Mouse (Mus musculus) A20 (cell line): ENCODE results near the gene 4930435E12Rik.
A peak's percentile ranks its signal among the peaks of the same experiment; 100 is the strongest.

Source experiments
- DNase-seq: peaks from one replicate; pipeline ENCODE4 v3.0.0-alpha.2; 2011; ENCODE audit warnings: low read depth, low spot score

4930435E12Rik gene

DNA sequence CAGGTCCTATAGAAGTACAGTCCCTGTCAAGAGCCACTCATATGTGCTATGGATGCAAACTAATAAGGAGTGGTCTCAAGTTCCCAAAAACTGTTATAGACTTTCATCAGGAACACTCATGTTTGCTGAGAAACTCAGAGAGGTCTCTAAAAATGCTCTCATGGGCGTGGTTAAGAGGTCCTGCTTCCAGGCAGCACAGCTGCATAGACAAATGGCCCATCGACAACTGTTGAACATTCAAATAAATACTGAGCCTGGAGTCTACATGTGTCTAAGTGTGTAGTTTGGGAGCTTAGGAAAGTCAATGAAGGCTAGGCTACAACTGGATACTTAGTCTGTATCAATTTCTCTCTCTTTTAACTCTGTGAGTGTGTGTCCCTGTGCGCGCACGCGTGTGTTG is 57.4 kb downstream of the 4930435E12Rik start:
- DNase-seq: no peak

DNA sequence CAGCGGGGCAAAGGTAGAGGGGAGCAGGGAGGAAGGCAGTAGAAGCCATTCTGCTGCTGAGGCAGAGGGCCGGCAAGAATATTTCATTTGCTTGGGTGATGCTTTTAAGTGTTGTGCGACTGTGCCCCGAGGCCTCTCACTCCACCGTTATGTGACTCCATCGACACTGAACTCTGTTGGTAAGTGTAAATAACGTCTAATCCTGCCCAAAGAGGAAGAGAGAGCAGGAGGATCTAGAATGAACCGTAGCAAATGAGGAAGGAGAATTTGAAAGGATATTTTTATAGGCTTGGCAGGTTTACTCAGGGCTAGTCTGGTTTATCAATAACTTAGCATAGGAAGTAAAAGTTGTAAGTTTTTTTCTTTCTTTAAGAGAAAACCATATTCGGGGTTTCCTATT is 59.0 kb downstream of the 4930435E12Rik start:
- DNase-seq: peak; percentile 17

DNA sequence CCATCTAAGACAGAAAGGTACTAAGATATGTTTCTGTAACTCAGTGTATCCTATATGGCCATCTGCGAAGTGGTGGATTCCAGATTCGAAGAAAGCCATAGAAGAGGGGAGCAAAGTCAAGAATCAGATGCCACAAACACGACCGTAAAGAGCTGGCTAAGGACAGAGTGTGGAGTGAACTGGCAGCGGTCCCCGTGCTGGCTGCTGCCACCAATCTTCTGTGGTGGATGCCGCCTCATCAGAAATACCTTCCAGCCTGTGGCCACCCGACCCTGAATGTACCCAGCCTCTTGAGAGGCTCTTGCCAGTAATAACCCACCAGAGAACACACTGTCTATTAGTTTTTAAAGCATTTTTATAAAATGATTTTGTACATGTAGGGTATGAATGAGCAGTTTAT is 60.2 kb downstream of the 4930435E12Rik start:
- DNase-seq: no peak

DNA sequence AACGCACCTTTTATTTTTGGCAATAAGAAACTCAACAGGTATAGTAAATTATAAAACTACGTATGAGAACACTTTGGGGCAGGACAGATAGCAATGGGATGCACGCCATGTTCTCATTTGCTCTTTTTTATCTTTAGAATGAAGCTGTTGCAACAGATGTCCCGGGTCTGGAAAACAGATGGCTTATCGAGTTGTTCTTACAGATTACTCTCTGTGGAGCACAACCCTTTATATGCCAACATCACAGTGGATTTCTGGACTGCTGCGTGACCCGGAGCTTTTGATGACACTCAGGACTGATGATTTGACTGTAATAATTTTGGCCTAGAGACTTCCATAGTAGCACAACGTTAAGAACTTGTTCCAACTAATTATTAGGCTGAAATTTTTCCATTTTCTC is 60.8 kb downstream of the 4930435E12Rik start:
- no peak for DNase-seq

DNA sequence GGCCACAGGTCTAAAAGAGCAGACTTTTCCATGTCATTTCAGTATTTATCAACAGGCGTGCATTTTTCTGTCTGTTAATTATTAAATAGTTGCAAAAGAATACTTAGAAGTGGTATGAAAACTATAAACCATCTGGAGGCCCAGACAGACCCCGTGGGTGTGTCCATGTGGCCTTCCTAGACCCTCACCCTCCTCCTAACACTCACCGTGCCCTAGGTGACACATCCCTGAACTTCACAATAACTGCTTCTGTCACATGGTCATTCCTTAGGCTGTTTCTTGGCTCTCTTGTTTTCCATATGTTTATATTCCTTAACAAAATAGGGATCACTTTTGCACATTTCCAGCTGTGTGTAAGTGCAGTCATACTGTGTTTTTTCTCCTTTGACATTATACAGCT is 61.9 kb downstream of the 4930435E12Rik start:
- DNase-seq: no peak

DNA sequence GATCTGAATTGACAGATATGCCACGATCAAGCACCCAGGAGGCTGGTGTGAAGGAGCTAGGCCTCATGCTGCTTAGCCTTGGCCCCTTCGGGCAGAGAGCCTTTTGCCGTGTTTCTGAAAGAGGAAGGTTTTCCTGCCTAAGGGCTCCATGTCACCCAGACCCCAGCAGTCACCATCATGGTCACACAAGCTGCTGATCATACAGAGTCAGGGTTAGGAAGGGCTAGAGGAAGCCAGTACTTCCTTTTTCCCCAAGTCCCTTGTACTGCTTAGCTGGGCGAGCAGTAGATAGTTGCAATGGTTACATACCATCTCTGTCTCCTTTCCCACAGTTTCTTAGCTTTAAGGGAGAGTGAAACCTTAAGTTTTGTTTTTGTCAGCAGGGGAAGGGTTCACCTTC is 65.0 kb downstream of the 4930435E12Rik start:
- no peak for DNase-seq

DNA sequence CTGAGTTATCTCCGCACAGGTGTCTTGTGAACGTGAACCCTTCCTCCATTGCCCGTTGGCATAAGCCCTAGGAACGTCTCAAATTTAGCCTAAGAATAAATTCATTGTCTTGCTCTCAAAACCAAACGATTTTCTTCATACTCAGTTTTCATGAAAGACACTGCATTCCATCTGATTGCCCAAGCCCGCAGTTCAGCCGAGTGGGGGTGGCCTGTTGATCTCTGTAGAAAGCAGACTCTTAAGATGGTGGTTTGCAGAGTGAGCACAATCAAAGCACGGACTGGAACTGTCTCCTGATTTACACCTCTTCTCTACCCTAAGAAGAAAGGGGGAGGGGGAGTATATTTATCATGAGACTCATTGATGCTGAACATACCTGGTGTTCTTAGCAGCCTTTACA is 66.1 kb downstream of the 4930435E12Rik start:
- no peak for DNase-seq
